Mouse (Mus musculus) midbrain, embryonic 11.5 days (tissue): ENCODE measurements around the gene Eri3. TPM values are rescaled to one million over a fixed set of nuclear protein-coding genes. Genes with fewer than 3 reads are reported as not detected.

Experiments
- ATAC-seq: fragments of 200-750 bp; cut with Nextera tagmentation; 2 replicates; pipeline ENCODE4 v1.8.0; 2017; ENCODE audit warnings: moderate TSS enrichment, moderate library complexity; ENCODE audit not compliant: low FRiP score
- DNase-seq: peaks from one replicate; pipeline ENCODE4 v3.0.0; 2015; ENCODE audit warnings: low spot score; ENCODE audit errors: missing footprints
- H3K27ac ChIP-seq: fragments of 300-500 bp; sonication (generic); 2 replicates; pipeline ENCODE4 v1.5.1; 2014; ENCODE audit warnings: low read depth, low read length
- H3K27me3 ChIP-seq: fragments of 300-500 bp; sonication (generic); 2 replicates; pipeline ENCODE4 v1.6.1; 2014; ENCODE audit warnings: mild to moderate bottlenecking, low read length, moderate library complexity, mixed read lengths; ENCODE audit not compliant: control insufficient read depth, insufficient read depth
- H3K36me3 ChIP-seq: fragments of 300-500 bp; sonication (generic); 2 replicates; pipeline ENCODE4 v1.6.1; 2014; ENCODE audit warnings: mild to moderate bottlenecking, low read length, moderate library complexity, mixed read lengths; ENCODE audit not compliant: control insufficient read depth, insufficient read depth
- H3K4me1 ChIP-seq: fragments of 300-500 bp; sonication (generic); 2 replicates; pipeline ENCODE4 v1.6.1; 2014; ENCODE audit warnings: low read length; ENCODE audit not compliant: control insufficient read depth, insufficient read depth
- H3K4me2 ChIP-seq: fragments of 300-500 bp; sonication (generic); 2 replicates; pipeline ENCODE4 v1.6.1; 2014; ENCODE audit warnings: mild to moderate bottlenecking, moderate library complexity
- H3K4me3 ChIP-seq: fragments of 300-500 bp; sonication (generic); 2 replicates; pipeline ENCODE4 v1.5.1; 2014; ENCODE audit warnings: low read depth, low read length
- H3K9ac ChIP-seq: fragments of 300-500 bp; sonication (generic); 2 replicates; pipeline ENCODE4 v1.6.1; 2014; ENCODE audit warnings: low read length
- H3K9me3 ChIP-seq: fragments of 300-500 bp; sonication (generic); 2 replicates; pipeline ENCODE4 v1.6.1; 2016; ENCODE audit warnings: low read length; ENCODE audit not compliant: control insufficient read depth
- WGBS: fragments of 180-500 bp; shearing (Covaris S2); extraction: QIAGEN DNeasy Blood & Tissue Kit; methylation state at CpG from one replicate; pipeline ENCODE4 v1.1.7; 2014; 5-methylcytosine and 5-hydroxymethylcytosine counted together
- polyA plus RNA-seq: library from polyadenylated mRNA; unstranded; fragments of >200 nt; fragmentation: Nextera tagmentation; extraction: Ambion mirVana; gene quantifications from 2 replicates; pipeline ENCODE4 v1.2.1, GENCODE M21; 2014

Eri3 gene
- polyA plus RNA-seq, 1 experiment from 2014 or later, result 132 TPM

GRCm38 (mm10) chr4:117655500-117655863, 105.3 kb downstream of the Eri3 start:
- Histone ChIP-seq H3K4me1 (peaks cover 44% of the 10 kb centered on the region), H3K36me3 (no peaks in the 10 kb centered on the region), H3K4me3 (no peak overlapping the region), H3K9me3 (no peaks in the 10 kb centered on the region), H3K27ac (peak overlapping the region; percentile 71), H3K27me3 (no peaks in the 10 kb centered on the region), H3K9ac (no peak overlapping the region), H3K4me2 (no peak overlapping the region)
- ATAC-seq (peak; percentile 35), DNase-seq (peak; percentile 79)
- WGBS, result 42% methylated on average over 5 of the region's 5 CpGs

- Histone ChIP-seq H3K27ac (peak overlapping the region; percentile 7), H3K9ac (no peak overlapping the region), H3K9me3 (no peaks in the 10 kb centered on the region), H3K4me1 (peaks cover 36% of the 10 kb centered on the region), H3K4me3 (no peak overlapping the region), H3K4me2 (no peak overlapping the region), H3K27me3 (no peaks in the 10 kb centered on the region), H3K36me3 (no peaks in the 10 kb centered on the region)
- WGBS, result 11% methylated on average over 6 of the region's 6 CpGs
- ATAC-seq (no peak), DNase-seq (no peak)
Observed at GRCm38 (mm10) chr4:117656961-117657360, 106.8 kb downstream of the Eri3 start.

- ATAC-seq, result no peak
Observed at GRCm38 (mm10) chr4:117657646-117658045, 107.5 kb downstream of the Eri3 start.

GRCm38 (mm10) chr4:117658582-117659444, 108.6 kb downstream of the Eri3 start:
- Histone ChIP-seq H3K4me3 (no peak overlapping the region), H3K9me3 (no peaks in the 10 kb centered on the region), H3K36me3 (no peaks in the 10 kb centered on the region), H3K4me2 (no peak overlapping the region), H3K9ac (no peak overlapping the region), H3K27ac (no peak overlapping the region), H3K27me3 (no peaks in the 10 kb centered on the region), H3K4me1 (peaks cover 25% of the 10 kb centered on the region)
- 74% methylated on average over 14 of the region's 14 CpGs for WGBS
- ATAC-seq (no peak; the same call in 1 of the 2 replicates), DNase-seq (no peak)

More at GRCm38 (mm10) chr4:117657646-117658045, 107.5 kb downstream of the Eri3 start:
- DNase-seq, result no peak
- H3K4me1 ChIP-seq, result peaks cover 31% of the 10 kb centered on the region
- no peaks in the 10 kb centered on the region for H3K27me3 ChIP-seq
- no peaks in the 10 kb centered on the region for H3K9me3 ChIP-seq
- H3K9ac ChIP-seq, result no peak overlapping the region
- no peak overlapping the region for H3K4me3 ChIP-seq
- WGBS, result 77% methylated on average over 4 of the region's 4 CpGs
- no peaks in the 10 kb centered on the region for H3K36me3 ChIP-seq
- no peak overlapping the region for H3K27ac ChIP-seq
- H3K4me2 ChIP-seq, result no peak overlapping the region

- no peaks in the 10 kb centered on the region for H3K36me3 ChIP-seq
- DNase-seq (no peak), ATAC-seq (no peak)
- WGBS, result 94% methylated on average over 5 of the region's 5 CpGs
- no peak overlapping the region for H3K27ac ChIP-seq
- no peaks in the 10 kb centered on the region for H3K9me3 ChIP-seq
- H3K4me2 ChIP-seq, result no peak overlapping the region
- no peak overlapping the region for H3K4me3 ChIP-seq
- no peak overlapping the region for H3K9ac ChIP-seq
- no peaks in the 10 kb centered on the region for H3K27me3 ChIP-seq
- H3K4me1 ChIP-seq, result peaks cover 13% of the 10 kb centered on the region
Observed at GRCm38 (mm10) chr4:117660001-117660400, 109.8 kb downstream of the Eri3 start.

- DNase-seq (peak; percentile 61), ATAC-seq (0 out of 2 replicates have a peak, but pooled peaks have one; percentile 42)
- 82% methylated on average over 10 of the region's 10 CpGs for WGBS
- no peaks in the 10 kb centered on the region for H3K27me3 ChIP-seq
- no peak overlapping the region for H3K9ac ChIP-seq
- H3K27ac ChIP-seq, result no peak overlapping the region
- H3K9me3 ChIP-seq, result no peaks in the 10 kb centered on the region
- no peak overlapping the region for H3K4me2 ChIP-seq
- no peaks in the 10 kb centered on the region; the same call in 1 of the 2 replicates for H3K4me1 ChIP-seq
- H3K4me3 ChIP-seq, result no peak overlapping the region
- no peaks in the 10 kb centered on the region for H3K36me3 ChIP-seq
Observed at GRCm38 (mm10) chr4:117664411-117665137, 114.4 kb downstream of the Eri3 start.

- ATAC-seq (no peak), DNase-seq (peak; percentile 17)
- 88% methylated on average over 7 of the region's 7 CpGs for WGBS
- H3K27me3 ChIP-seq, result no peaks in the 10 kb centered on the region
- no peak overlapping the region for H3K9ac ChIP-seq
- no peaks in the 10 kb centered on the region for H3K9me3 ChIP-seq
- H3K4me2 ChIP-seq, result no peak overlapping the region
- no peak overlapping the region for H3K27ac ChIP-seq
- no peaks in the 10 kb centered on the region for H3K36me3 ChIP-seq
- no peaks in the 10 kb centered on the region; the same call in 1 of the 2 replicates for H3K4me1 ChIP-seq
- no peak overlapping the region for H3K4me3 ChIP-seq
Observed at GRCm38 (mm10) chr4:117665531-117665930, 115.4 kb downstream of the Eri3 start.

GRCm38 (mm10) chr4:117666054-117666453, 115.9 kb downstream of the Eri3 start:
- Histone ChIP-seq H3K27ac (no peak overlapping the region), H3K36me3 (no peaks in the 10 kb centered on the region), H3K9me3 (no peaks in the 10 kb centered on the region), H3K4me3 (no peak overlapping the region), H3K9ac (no peak overlapping the region), H3K4me2 (no peak overlapping the region), H3K4me1 (no peaks in the 10 kb centered on the region; the same call in 1 of the 2 replicates), H3K27me3 (no peaks in the 10 kb centered on the region)
- DNase-seq, result no peak
- ATAC-seq, result no peak
- 88% methylated on average over 8 of the region's 8 CpGs for WGBS

GRCm38 (mm10) chr4:117669874-117670273, 119.7 kb downstream of the Eri3 start:
- Histone ChIP-seq H3K27ac (no peak overlapping the region), H3K36me3 (peaks cover 10% of the 10 kb centered on the region), H3K9ac (no peak overlapping the region), H3K4me1 (no peaks in the 10 kb centered on the region; the same call in 1 of the 2 replicates), H3K27me3 (no peaks in the 10 kb centered on the region), H3K9me3 (no peaks in the 10 kb centered on the region), H3K4me2 (no peak overlapping the region), H3K4me3 (no peak overlapping the region)
- peak; percentile 44 for DNase-seq
- ATAC-seq, result no peak
- 81% methylated on average over 7 of the region's 7 CpGs for WGBS
